Mouse (Mus musculus): Measurements from ENCODE around the gene Mfap5.
"Not testable (repeated sequence)": the region's sequence is repeated elsewhere in the genome, so short reads cannot be mapped to it uniquely, and the experiment has no call there.

The Mfap5 gene

DNA sequence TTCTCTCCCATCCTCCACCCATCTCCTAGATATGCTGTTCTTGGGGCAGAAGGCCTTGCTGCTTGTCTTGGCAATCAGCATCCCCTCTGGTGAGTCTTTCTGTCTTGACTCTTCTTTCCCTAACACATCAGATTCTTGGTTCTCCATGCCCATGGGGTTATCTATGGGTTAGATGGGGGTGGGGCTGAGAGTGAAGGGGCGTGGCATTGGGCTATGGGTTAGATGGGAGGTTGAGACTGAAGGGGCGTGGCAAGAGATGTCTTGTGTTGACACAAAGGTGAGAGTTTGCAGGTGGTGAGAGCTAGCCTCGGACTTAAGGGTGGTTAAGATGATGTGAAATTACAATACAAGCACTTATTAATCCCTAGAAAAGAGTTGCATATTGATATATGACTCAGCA is 8.7 kb downstream of the Mfap5 start:
- no peak for DNase-seq

DNA sequence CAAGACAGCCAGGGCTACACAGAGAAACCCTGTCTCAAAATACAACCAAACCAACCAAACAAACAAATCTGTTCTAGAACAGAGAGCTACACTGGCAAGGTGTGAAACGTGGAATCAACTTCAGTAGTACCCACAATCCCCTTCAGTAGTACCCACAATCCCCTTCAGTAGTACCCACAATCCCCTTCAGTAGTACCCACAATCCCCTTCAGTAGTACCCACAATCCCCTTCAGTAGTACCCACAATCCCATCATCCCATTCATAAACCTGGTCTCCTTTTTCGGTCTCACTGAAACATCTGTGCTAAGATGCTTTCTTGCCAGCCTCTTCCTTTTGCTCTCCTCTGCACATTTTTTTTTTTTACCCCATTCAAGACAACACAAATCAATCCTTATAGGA is 10.1 kb downstream of the Mfap5 start:
- not testable (repeated sequence) for DNase-seq

DNA sequence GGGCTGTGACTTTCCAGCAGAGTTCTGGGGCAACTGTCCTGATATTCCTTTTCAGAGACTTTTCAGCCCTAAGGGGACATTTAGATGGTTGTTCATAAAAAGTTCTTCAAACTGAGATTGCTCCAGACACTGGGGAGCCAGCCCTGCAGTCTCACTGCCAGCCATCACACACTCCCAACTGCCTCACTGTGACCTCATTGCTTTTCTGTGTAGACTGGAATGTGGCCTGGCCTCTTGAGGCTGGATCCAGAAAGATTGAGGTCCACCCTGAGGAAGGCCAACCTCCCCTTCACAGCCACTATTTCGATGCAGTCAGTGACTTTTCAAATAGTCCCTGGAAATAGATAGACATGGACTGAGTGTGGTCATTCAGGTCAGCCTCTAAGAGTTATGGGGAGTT is 12.0 kb downstream of the Mfap5 start:
- DNase-seq: no peak

DNA sequence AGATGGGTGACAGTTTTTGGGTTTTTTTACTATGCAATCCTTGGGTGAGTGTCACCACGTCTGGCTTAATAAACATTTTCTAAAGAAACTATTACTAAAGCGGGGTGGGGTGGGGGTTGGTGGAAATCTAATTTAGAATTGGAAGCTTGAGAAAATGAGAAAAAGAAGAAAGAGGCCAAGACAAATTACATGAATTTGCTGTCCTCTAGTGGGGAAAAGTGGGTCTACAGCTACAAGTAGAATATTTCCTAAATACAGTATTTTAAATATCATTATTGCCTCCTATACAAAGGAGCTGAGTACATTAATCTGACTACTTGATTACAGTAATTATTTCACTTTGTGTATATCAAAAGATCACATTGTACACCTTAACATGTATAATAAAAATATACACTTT is 13.7 kb downstream of the Mfap5 start:
- DNase-seq: no peak

DNA sequence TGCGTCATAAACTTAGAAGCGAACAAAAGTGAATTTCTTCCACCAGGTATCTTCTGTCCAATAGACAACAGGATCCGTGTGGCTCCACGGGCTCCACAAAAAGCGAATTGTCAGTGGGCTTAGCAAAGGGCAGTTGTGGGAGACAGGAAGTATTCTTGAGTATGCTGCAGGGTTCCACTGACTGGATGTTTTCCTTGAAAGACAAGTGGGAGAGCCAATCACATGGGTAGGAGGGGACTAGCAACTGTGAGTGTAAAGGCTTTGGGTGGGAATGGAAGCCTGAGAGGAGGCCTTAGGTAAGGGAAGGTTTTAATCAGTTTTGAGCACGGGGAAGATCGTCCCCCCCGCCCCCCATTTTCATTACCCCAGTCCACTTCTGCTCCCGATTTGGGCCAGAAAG is 16.9 kb downstream of the Mfap5 start:
- no peak for DNase-seq

DNA sequence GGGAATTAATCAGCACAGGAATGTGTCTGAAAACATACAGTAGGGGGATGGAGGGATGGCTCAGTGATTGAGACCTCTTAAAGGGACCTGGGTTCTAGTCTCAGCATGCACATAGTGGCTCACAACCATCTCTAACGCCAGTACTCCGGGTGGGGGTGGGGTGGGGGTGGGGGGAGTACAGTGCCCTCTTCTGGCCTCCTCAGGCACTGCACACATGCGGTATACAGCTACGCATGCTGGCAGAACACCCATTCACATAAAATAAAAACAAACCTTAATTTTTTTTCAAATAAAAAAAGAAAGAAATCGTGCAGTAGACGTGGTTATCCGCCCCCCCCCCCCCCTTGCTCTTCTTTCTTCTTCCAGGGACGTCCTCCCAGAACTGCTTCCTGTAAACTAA is 17.6 kb downstream of the Mfap5 start:
- DNase-seq: no peak

DNA sequence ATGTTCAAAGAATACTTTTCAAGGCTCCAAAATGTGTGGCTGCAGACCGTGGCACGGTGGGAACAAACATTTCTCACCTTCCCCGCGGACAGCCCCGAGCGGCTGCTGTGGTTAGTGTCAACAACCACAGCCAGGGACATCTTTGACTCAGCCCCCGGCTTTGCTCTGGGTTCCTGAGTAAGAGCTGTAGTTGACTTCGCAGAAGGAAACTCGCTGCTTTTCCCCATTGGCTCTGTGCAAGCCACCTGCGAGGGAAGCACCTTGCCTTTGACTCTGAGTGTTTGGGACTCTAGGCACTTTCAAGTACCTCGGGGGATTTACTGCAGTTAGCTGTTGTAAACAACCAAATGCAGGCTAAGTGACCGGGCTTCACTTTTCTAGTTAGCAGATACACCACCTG is 22.0 kb downstream of the Mfap5 start:
- DNase-seq: no peak

DNA sequence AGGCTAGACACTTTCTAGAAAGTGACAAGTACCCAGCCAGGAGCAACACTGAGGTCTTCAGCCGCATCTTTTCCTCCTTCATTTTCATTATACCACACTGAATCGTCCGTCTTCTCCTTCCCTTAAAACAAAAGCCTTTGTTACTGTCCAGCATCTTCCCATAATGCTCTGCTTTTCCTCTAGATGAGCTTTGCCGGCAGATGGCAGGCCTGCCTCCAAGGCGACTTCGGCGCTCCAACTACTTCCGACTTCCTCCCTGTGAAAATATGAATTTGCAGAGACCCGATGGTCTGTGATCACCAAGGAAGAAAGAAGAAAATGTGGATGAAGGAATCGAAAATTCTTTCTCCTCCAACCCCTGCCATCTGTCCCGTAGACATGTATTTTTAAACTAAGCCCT is 22.5 kb downstream of the Mfap5 start:
- DNase-seq: no peak

DNA sequence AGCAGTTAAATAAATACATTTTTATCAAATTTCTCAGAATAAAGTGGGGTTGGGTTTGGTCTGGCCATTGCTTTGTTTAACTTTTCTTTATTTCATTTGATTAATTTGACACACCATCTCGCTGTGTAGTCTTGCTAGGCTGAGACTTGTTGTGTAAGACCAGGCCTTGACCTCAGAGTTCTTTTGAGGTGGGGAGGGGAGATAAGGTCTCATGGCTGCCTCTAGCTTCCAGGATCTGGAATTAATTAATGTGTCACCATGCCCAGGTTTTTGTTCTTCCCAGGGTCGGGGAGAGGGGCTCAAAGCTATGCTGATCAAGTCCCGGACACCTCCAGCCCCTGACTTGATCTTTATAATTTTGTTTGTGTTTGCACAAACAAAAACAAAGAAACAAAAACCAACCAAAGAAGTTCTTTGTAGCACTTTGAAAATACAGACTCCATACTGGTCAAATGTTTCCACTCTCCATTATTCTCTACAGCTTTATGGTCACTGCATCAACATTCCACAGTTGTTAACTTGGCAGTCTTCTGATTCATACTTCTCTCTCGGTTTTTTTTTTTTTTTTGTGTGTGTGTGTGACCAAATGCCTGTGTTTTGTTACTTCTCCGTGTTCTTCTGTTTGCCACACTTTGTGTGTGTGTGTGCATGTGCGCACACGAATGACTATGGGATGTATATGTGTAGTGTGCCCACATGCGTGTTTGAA is 26.0 kb downstream of the Mfap5 start:
- DNase-seq: no peak

DNA sequence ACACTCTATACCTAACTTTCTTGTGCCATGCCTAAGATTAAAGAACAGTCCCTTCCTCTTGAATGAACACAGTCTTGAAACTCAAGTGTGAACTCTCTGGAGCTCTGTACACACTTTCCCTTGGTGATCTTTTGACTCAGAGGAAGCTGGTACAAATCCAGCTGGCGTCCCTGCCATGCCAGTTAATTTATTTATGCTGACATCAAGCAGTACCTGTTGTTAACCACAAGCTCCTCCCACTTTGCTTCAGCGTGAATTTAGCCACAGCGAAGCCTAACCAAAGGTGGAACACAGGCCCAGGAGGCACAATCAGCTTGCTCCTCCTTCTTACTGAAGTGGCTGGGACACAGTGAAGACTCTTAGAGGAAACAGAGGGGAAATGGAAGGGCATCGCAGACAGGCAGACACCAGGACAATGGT is 27.2 kb downstream of the Mfap5 start:
- peak; percentile 84 for DNase-seq

DNA sequence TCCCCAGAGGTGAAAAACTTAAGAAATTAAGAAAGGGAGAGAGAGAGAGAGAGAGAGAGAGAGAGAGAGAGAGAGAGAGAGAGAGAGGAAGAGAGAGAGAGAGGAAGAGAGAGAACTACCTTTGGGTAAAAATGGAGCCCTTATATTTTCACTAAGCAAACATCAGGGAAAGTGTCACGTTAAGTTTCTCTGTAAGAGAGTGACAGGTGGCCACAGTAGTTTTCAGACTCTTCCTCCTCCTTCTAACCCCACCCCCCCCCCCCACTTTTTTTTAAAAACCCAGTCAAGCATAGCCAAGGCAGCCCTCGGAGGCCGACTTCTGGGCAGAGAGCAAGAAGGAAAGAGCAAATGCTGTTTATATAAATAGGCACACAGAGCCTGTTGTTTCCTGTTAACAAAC is 28.4 kb downstream of the Mfap5 start:
- DNase-seq: no peak

DNA sequence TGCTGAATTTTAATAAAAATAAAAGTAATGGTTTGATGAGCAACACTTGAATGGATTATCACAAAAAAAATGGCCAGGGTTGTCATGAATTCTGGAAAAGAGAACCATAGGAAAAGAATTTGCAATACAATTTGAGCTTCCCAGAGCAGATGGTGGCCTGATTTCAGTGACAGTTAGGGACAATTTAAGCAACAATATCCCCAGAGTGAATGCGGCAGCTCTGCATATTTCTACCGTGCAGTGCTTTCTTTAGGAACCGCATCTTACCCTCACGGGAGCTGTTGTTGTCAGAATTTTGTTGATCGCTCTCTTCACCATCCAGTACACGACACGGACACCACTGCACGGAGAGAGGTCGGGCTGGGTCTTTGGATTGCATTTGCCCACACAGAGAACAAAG is 33.9 kb downstream of the Mfap5 start:
- no peak for DNase-seq

DNA sequence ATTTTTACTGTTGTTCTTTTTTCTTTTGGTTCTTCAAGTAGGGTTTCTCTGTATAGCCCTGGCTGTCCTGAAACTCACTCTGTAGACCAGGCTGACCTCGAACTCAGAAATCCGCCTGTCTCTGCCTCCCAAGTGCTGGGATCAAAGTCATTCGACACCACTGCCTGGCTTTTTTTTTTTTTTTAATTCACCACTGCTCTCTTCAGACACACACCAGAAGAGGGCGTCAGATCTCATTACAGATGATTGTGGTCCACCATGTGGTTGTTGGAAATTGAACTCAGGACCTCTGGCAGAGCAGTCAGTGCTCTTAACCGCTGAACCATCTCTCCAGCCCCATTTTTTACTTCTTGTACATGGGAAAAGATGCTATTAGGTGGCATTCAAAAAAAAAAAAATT is 36.8 kb downstream of the Mfap5 start:
- DNase-seq: not testable (repeated sequence)

DNA sequence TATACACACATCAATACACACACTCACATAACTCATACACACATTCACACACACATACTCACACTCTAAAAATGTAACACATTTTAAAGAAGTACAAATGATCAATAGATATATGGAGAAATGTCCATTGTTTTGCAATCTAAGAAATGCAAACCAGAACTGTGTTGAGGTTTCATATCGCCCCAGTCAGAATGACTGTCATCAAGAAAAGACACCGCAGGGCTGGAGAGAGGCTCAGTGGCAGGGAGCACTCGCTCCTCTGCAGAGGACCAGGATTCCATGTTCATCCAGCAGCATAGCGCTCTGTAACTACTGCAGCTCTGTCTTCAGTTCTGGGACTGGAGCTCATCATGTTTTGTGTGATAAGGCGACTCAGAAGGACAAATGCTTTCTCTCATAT is 37.9 kb downstream of the Mfap5 start:
- DNase-seq: no peak

DNA sequence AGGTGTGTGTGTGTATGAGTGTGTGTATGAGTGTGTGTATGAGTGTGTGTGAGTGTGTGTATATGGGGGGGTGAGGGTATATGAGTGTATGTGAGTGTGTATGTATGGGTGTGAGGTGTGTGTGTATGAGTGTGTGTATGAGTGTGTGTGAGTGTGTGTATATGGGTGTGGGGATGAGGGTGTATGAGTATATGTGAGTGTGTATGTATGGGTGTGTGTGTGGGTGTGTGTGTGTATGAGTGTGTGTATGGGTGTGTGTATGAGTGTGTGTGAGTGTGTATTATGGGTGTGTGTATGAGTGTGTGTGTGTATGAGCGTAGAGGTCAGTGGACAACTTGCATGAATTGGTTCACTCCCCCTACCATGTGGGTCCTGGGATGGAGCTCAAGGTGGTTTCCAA is 39.0 kb downstream of the Mfap5 start:
- no peak for DNase-seq

DNA sequence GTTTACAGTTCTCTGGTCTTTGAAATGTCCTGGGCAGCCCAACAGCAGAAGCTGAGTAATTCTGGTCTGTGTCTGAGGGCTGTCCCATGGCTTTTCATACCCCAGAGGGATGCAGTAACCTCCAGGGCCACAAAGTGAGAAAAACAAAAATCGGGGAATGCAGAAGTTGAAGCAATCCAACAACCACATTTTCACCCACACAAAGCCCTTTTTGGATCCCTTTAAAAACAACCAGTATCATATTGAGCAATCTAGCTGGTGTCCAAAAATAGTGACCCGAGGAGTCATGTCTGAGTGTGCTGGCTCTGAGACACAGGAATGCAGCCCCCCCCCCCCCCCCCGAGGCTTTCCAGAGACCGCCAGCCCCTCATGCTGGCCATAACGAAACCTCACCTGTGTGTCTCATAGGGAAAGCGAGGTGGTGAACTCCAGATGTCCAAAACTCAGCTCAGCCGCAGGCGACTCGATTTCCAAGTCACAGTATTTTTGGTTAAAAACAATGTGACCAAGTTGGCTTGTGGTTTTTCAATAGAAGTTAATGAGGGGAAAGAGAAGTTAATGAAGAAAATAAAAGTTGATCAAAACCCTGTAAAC is 39.7 kb downstream of the Mfap5 start:
- no peak for DNase-seq

DNA sequence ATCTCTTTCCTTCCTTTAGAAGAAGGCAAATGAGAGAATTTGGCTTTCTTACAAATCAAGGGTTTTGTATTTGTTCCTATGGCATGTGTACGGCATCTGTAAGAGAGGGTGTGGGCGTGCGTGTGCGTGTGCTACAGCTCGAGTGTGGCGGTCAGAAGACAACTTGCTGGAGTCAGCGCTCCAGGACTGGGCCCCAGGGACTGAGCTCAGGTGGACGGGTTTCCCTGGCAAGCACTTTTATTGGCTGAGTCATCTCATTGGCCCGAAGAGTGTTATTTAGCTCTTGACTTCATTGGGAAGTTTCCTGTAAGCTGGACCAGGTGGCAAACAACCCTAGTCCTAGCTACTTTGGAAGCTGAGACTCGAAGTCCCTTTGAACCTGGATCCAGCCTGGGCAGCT is 40.3 kb downstream of the Mfap5 start:
- no peak for DNase-seq

DNA sequence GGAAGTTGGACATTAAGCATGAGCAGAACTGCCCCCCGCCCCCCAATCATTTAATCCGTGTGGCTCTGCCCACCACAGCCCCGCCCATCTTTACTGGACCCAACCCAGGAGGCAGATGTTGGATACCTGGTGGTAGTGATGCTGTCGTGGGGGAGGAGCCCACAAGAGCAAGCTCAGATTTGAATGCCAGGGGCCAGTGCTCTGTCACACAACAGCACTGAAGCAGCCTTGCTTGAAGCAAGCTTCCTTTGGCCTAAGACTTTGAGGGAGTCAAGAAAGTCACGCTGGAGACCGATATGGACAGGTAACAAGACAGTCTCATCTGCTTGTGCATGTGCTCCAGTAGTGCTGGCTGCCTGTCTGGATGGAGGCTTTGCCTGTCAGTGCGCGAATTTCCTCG is 48.0 kb downstream of the Mfap5 start, which contains the start of gene Aicda:
Gene Aicda, plus strand, starts transcription at position 196 of the 400 bp plus-strand sequence.
- DNase-seq: no peak

DNA sequence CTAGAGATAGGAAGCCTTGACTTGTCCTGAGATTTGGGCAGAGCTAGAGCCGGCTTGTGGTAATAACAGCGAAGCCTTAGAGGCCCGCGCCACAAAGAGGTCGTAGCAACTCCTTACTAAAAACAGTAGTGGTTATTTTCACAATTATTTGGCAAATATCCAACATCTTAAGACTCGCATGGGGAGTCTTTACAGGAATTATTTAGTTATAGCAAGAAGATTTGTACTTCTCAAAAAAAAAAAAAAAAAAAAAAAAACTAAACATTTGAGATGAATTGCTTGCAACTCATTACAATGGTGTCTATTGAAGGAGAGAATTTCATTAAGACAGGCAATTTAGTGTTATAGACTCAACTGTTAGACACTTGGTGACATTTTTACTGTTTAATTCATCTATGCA is 48.5 kb downstream of the Mfap5 start:
- no peak for DNase-seq

DNA sequence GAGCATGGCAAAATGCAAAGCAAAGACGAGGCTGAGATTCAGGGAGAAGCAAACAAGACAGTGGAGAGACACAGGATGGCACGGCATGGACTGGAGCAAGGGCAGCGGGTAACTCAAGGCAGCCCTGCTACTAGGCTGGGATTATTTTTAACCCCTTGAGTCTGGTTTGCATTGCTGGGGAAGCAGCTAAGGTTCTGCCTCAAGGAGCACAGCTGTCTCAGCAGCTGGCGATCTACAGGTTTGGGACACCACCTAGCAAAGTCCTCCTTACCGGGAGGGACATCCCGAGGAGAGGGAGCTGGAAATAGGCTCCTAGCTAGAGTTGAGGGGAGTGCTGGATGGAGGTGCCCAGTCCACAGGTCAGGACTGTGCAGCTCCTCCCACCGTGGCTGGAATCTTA is 49.6 kb downstream of the Mfap5 start:
- DNase-seq: no peak

DNA sequence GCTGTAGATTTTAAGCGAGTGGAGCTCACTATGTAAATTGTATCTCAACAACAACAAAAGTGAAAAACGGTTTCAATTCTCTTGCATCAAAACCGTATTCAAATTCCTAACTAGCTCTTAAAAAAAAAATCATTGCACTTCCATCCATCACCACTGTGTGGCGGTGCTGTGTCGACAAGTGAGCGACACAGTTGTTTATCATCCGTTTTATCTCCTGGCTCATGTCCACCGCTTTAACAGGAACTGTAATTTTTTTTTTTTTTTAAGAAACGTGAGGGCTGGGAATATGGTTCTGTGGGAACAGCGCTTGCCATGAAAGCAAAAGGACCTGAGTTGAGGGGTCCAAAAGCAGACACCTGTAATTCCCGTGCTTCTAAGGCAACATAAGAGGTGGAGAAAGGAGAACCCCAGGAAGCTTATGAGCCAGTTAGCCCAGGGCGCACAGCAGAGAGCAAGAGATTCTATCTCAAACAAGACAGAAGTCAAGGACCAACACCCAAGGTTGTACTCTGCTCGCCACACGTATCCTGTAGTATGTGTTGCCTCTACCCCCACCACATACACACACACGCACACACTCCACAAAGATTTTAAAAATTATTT is 51.4 kb downstream of the Mfap5 start:
- DNase-seq: peak; percentile 19

DNA sequence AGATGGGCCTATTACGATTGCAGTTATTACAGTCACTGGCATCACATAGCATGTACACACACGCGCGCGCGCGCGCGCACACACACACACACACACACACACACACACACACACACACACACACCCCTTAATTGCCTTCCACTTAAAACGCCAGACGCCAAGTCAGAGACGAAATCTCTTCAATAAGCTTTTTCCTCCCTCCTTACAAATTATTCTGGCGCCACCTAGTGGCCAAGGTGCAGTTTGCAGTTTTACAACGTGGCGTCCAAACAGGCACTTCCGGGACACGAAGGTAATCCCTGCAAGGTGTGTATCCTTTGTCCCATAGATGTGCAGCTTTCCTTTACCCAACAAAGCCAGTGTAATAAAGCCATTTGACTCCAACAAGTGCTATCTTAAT is 54.8 kb downstream of the Mfap5 start:
- peak; percentile 48 for DNase-seq

DNA sequence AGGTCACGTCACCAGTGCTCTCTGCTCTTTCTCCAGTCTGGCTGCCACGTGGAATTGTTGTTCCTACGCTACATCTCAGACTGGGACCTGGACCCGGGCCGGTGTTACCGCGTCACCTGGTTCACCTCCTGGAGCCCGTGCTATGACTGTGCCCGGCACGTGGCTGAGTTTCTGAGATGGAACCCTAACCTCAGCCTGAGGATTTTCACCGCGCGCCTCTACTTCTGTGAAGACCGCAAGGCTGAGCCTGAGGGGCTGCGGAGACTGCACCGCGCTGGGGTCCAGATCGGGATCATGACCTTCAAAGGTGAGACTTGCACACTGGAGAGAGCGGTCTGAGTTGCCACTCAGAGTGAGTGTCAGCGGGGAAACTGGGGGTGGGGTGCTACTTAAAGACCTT is 55.4 kb downstream of the Mfap5 start:
- no peak for DNase-seq

DNA sequence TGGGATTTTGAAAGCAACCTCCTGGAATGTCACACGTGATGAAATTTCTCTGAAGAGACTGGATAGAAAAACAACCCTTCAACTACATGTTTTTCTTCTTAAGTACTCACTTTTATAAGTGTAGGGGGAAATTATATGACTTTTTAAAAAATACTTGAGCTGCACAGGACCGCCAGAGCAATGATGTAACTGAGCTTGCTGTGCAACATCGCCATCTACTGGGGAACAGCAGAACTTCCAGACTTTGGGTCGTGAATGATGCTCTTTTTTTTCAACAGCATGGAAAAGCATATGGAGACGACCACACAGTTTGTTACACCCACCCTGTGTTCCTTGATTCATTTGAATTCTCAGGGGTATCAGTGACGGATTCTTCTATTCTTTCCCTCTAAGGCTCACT is 56.8 kb downstream of the Mfap5 start:
- no peak for DNase-seq

Data from kidney, adult 11 months (tissue).